Mouse (Mus musculus): Measurements from ENCODE around the gene Robo2. TPM values are rescaled to one million over a fixed set of nuclear protein-coding genes. Genes with fewer than 3 reads are reported as not detected.
"Not testable (repeated sequence)": the region's sequence is repeated elsewhere in the genome, so short reads cannot be mapped to it uniquely, and the experiment has no call there.

Gene Robo2
- polyA plus RNA-seq, 1 experiment from 2014 or later = 68.5 TPM

DNA sequence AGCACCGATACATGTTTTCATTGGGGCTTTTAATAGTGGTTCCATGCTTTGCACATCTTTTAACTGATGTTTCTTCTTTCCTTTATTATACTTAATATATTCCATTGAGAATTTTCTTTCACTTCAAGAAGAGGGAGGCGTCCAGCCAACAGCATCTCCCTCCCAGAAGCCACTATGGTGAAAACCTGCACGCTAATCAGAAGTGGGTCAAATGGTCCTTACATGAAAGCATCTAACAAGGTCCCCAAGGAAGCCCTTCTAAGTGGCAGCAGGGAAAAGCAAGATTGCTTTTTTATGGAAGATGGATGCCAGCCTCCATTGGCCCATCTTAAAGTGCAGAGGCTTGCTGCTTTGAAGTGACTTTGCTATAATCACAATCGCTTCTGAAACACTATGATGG, 300.5 kb downstream of the Robo2 start:
- H3K4me1 ChIP-seq = peaks cover 4% of the 10 kb centered on the region; the same call in 1 of the 2 replicates
- H3K9me3 ChIP-seq (replicated peaks) = no peaks in the 10 kb centered on the region
- no peak overlapping the region for H3K4me3 ChIP-seq
- no peaks in the 10 kb centered on the region for H3K36me3 ChIP-seq (ENCODE audit: poor library complexity, severe bottlenecking)
- no peak overlapping the region for H3K27ac ChIP-seq
- H3K27me3 ChIP-seq = no peaks in the 10 kb centered on the region
- no peak overlapping the region for H3K4me2 ChIP-seq
- ATAC-seq = no peak
- H3K9ac ChIP-seq = no peak overlapping the region
- 77% methylated on average over 4 of the region's 4 CpGs for WGBS

GRCm38 (mm10) chr16:74104449-74104848, 307.2 kb downstream of the Robo2 start:
- not testable (repeated sequence) for H3K4me3 ChIP-seq; H3K4me1 ChIP-seq; H3K36me3 ChIP-seq (ENCODE audit: poor library complexity, severe bottlenecking); H3K9ac ChIP-seq; H3K9me3 ChIP-seq (replicated peaks); H3K4me2 ChIP-seq; ATAC-seq; H3K27ac ChIP-seq; H3K27me3 ChIP-seq
- 85% methylated on average over 8 of the region's 8 CpGs for WGBS

- Histone ChIP-seq H3K27me3 (no peaks in the 10 kb centered on the region), H3K9ac (no peak overlapping the region), H3K27ac (no peak overlapping the region), H3K36me3 (ENCODE audit: poor library complexity, severe bottlenecking) (no peaks in the 10 kb centered on the region), H3K4me3 (no peak overlapping the region), H3K4me2 (no peak overlapping the region), H3K9me3 (replicated peaks) (no peaks in the 10 kb centered on the region), H3K4me1 (peaks cover 14% of the 10 kb centered on the region)
- ATAC-seq = no peak
- 64% methylated on average over 7 of the region's 7 CpGs for WGBS
Measured at GRCm38 (mm10) chr16:74092997-74093801, 318.4 kb downstream of the Robo2 start.

- H3K4me1 ChIP-seq = peaks cover 14% of the 10 kb centered on the region
- H3K27ac ChIP-seq = no peak overlapping the region
- no peak overlapping the region for H3K4me3 ChIP-seq
- no peak overlapping the region for H3K4me2 ChIP-seq
- no peaks in the 10 kb centered on the region for H3K36me3 ChIP-seq (ENCODE audit: poor library complexity, severe bottlenecking)
- no peaks in the 10 kb centered on the region for H3K27me3 ChIP-seq
- WGBS = 64% methylated on average over 1 of the region's 1 CpGs
- no peaks in the 10 kb centered on the region for H3K9me3 ChIP-seq (replicated peaks)
- no peak overlapping the region for H3K9ac ChIP-seq
- peak; percentile 92 for ATAC-seq
Measured at GRCm38 (mm10) chr16:74089951-74090350, 321.7 kb downstream of the Robo2 start.

DNA sequence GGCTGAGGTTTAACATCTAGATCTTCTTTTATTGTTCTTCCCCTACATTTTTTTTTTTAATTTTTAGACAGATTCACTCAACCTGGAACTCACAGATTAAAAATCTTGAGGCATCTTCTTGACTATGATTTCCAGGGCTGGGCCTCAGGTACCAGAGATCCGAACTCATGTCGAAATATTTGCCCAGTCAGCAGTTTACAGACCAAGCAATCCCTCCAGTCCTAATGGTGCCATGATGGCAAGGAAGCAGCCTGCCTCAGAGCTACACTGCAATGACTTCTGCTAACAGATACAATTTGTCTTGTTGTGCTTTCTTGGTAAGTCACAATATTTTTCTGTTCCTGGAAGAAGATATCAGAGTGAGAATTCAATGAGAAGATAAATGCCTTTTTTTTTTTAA, 327.4 kb downstream of the Robo2 start:
- H3K9me3 ChIP-seq (replicated peaks) = no peaks in the 10 kb centered on the region
- 91% methylated on average over 2 of the region's 2 CpGs for WGBS
- no peak overlapping the region for H3K4me2 ChIP-seq
- H3K4me1 ChIP-seq = no peaks in the 10 kb centered on the region
- no peaks in the 10 kb centered on the region for H3K27me3 ChIP-seq
- no peak overlapping the region for H3K4me3 ChIP-seq
- H3K36me3 ChIP-seq (ENCODE audit: poor library complexity, severe bottlenecking) = no peaks in the 10 kb centered on the region
- ATAC-seq = no peak
- H3K27ac ChIP-seq = no peak overlapping the region
- H3K9ac ChIP-seq = no peak overlapping the region

- Histone ChIP-seq H3K27me3 (no peaks in the 10 kb centered on the region), H3K4me2 (no peak overlapping the region), H3K4me1 (peaks cover 19% of the 10 kb centered on the region), H3K9me3 (replicated peaks) (no peaks in the 10 kb centered on the region), H3K9ac (no peak overlapping the region), H3K4me3 (no peak overlapping the region), H3K27ac (no peak overlapping the region), H3K36me3 (ENCODE audit: poor library complexity, severe bottlenecking) (no peaks in the 10 kb centered on the region)
- peak; percentile 73; the same call in 1 of the 2 replicates for ATAC-seq
- WGBS = 83% methylated on average over 5 of the region's 5 CpGs
Measured at GRCm38 (mm10) chr16:74072671-74073070, 339.0 kb downstream of the Robo2 start.

- H3K27me3 ChIP-seq = no peaks in the 10 kb centered on the region
- WGBS = 37% methylated on average over 7 of the region's 7 CpGs
- H3K4me3 ChIP-seq = no peak overlapping the region
- H3K36me3 ChIP-seq (ENCODE audit: poor library complexity, severe bottlenecking) = no peaks in the 10 kb centered on the region
- peak; percentile 41; the same call in 1 of the 2 replicates for ATAC-seq
- no peak overlapping the region for H3K9ac ChIP-seq
- peaks cover 19% of the 10 kb centered on the region for H3K4me1 ChIP-seq
- no peaks in the 10 kb centered on the region for H3K9me3 ChIP-seq (replicated peaks)
- H3K27ac ChIP-seq = no peak overlapping the region
- no peak overlapping the region for H3K4me2 ChIP-seq
Measured at GRCm38 (mm10) chr16:74070628-74071027, 341.0 kb downstream of the Robo2 start.

- H3K4me1 ChIP-seq = peaks cover 8% of the 10 kb centered on the region
- no peak overlapping the region for H3K4me2 ChIP-seq
- WGBS = 67% methylated on average over 2 of the region's 2 CpGs
- no peaks in the 10 kb centered on the region for H3K36me3 ChIP-seq (ENCODE audit: poor library complexity, severe bottlenecking)
- H3K9ac ChIP-seq = no peak overlapping the region
- no peak overlapping the region for H3K4me3 ChIP-seq
- ATAC-seq = peak; percentile 51; the same call in 1 of the 2 replicates
- H3K27me3 ChIP-seq = no peaks in the 10 kb centered on the region
- no peak overlapping the region for H3K27ac ChIP-seq
- H3K9me3 ChIP-seq (replicated peaks) = no peaks in the 10 kb centered on the region
Measured at GRCm38 (mm10) chr16:74065958-74066357, 345.7 kb downstream of the Robo2 start.

GRCm38 (mm10) chr16:74061951-74062350, 349.7 kb downstream of the Robo2 start:
- Histone ChIP-seq H3K9me3 (replicated peaks) (no peaks in the 10 kb centered on the region), H3K4me1 (peaks cover 4% of the 10 kb centered on the region; the same call in 1 of the 2 replicates), H3K9ac (no peak overlapping the region), H3K27me3 (no peaks in the 10 kb centered on the region), H3K4me3 (no peak overlapping the region), H3K27ac (no peak overlapping the region), H3K36me3 (ENCODE audit: poor library complexity, severe bottlenecking) (no peaks in the 10 kb centered on the region), H3K4me2 (no peak overlapping the region)
- no peak for ATAC-seq

DNA sequence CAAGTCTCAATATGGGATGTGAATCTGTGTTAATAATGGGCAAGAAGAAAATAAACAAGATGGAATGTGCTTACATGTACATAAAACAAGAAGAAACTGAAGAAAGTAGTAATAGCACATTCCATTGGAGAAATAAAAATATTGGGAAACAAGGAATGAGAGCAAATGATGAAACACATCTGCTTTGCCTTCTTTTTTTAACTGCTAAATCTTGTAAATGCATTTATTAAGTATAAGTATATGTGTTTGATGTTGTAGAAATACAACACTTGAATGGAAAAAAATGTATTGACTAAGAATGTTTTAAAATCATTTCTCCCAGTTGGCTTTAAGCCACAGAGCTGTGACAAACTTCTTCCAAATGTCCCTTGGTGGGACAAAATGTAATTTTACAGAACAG, 350.1 kb downstream of the Robo2 start:
- H3K4me1 ChIP-seq = peaks cover 4% of the 10 kb centered on the region; the same call in 1 of the 2 replicates
- no peaks in the 10 kb centered on the region for H3K36me3 ChIP-seq (ENCODE audit: poor library complexity, severe bottlenecking)
- ATAC-seq = no peak
- no peak overlapping the region for H3K27ac ChIP-seq
- no peaks in the 10 kb centered on the region for H3K9me3 ChIP-seq (replicated peaks)
- no peak overlapping the region for H3K4me2 ChIP-seq
- H3K27me3 ChIP-seq = no peaks in the 10 kb centered on the region
- H3K9ac ChIP-seq = no peak overlapping the region
- no peak overlapping the region for H3K4me3 ChIP-seq

- H3K4me1 ChIP-seq = peaks cover 23% of the 10 kb centered on the region
- WGBS = 94% methylated on average over 2 of the region's 2 CpGs
- no peak overlapping the region for H3K4me2 ChIP-seq
- H3K9ac ChIP-seq = no peak overlapping the region
- no peaks in the 10 kb centered on the region for H3K9me3 ChIP-seq (replicated peaks)
- no peak overlapping the region for H3K4me3 ChIP-seq
- H3K27me3 ChIP-seq = no peaks in the 10 kb centered on the region
- H3K27ac ChIP-seq = no peak overlapping the region
- ATAC-seq = no peak
- no peaks in the 10 kb centered on the region for H3K36me3 ChIP-seq (ENCODE audit: poor library complexity, severe bottlenecking)
Measured at GRCm38 (mm10) chr16:74056886-74057285, 354.7 kb downstream of the Robo2 start.

DNA sequence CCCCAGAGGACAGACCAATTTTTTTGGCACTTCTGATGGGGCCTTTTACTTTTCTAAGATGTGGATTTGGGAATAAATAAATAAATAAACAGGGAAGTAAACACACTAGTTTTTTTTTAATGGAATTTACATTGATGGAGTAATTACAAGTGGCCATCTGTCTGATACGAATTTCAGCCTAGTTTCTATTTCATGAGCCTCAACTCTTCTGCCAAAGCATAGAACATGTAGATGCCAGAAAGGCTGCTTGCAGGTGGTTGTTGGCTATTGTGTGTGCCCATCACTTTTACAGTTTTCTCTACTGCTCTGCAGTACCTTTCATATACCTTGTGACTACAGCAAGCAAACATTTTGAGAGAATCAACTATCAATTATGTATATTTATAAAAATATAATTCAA, 355.4 kb downstream of the Robo2 start:
- H3K36me3 ChIP-seq (ENCODE audit: poor library complexity, severe bottlenecking) = no peaks in the 10 kb centered on the region
- H3K4me2 ChIP-seq = no peak overlapping the region
- no peak overlapping the region for H3K27ac ChIP-seq
- no peaks in the 10 kb centered on the region for H3K9me3 ChIP-seq (replicated peaks)
- no peak overlapping the region for H3K9ac ChIP-seq
- no peaks in the 10 kb centered on the region for H3K27me3 ChIP-seq
- ATAC-seq = no peak
- 75% methylated on average over 1 of the region's 1 CpGs for WGBS
- no peak overlapping the region for H3K4me3 ChIP-seq
- peaks cover 23% of the 10 kb centered on the region for H3K4me1 ChIP-seq
